Mouse (Mus musculus) megakaryocyte, embryonic 14.5 days (primary cell): Measurements from ENCODE around the gene Vmp1. TPM values are rescaled to one million over a fixed set of nuclear protein-coding genes. Genes with fewer than 3 reads are reported as not detected.
A peak's percentile ranks its signal among the peaks of the same experiment; 100 is the strongest.

ENCODE experiments used
- H3K27me3 ChIP-seq: replicated peaks from 2 replicates; pipeline ENCODE3; 2012; ENCODE audit warnings: inconsistent platforms
- H3K36me3 ChIP-seq: replicated peaks from 2 replicates; pipeline ENCODE3; 2012; ENCODE audit warnings: low read length, inconsistent platforms, mixed read lengths
- H3K4me1 ChIP-seq: 2 replicates; pipeline ENCODE4 v1.6.1; 2012; ENCODE audit warnings: inconsistent platforms
- H3K4me3 ChIP-seq: replicated peaks from 2 replicates; pipeline ENCODE3; 2012; ENCODE audit warnings: moderate library complexity, mild to moderate bottlenecking, inconsistent platforms
- H3K9me3 ChIP-seq: 2 replicates; pipeline ENCODE4 v1.6.1; 2012; ENCODE audit warnings: inconsistent platforms
- FLI1 ChIP-seq: IDR thresholded peaks from 2 replicates; pipeline ENCODE4 v1.6.1; 2012; ENCODE audit warnings: low read length, inconsistent platforms, mixed read lengths
- GATA1 ChIP-seq: IDR thresholded peaks from 3 replicates; pipeline ENCODE4 v1.6.1; 2012; ENCODE audit warnings: mixed read lengths, low read length, inconsistent platforms, borderline replicate concordance
- polyA plus RNA-seq: library from polyadenylated mRNA; stranded (reverse); fragments of >175 nt; gene quantifications from 2 replicates; pipeline ENCODE4 v1.2.3, GENCODE M21; 2012; ENCODE audit warnings: low replicate concordance; ENCODE audit not compliant: insufficient read depth

The Vmp1 gene
- polyA plus RNA-seq, 1 experiment = 25.4 TPM

DNA sequence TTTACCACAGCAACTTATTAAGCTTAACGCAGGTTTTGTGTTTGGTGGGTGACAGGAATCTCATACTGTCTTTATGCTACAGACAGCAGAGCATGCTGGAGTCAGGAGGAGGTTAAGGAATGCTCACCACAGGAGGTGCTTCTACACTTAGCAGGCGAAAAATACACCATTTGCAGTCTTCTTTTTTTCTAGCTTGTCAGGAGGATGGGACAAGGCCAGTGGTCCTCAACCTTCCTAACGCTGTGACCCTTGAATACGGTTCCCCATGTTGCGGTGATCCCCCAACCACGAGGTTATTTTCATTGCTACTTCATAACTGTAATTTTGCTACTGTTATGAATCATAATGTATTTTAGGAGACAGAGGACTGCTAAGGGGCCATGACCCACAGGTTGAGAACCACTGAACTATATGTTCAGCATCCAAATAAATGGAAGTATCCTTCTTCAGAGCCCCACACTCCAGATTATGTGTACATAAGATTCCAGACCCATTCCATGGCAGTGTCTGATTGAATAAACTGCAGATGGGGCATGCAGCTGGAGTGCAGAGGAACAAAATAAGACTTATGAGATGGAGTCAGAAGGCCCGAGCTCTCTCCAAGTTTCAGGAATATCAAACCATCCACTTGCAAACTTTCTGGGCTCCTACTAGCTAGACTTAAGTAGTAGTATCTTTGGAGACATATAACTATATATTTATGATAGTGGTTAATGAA, 100.9 kb downstream of the Vmp1 start:
- Histone ChIP-seq H3K9me3 (no peaks in the 10 kb centered on the region), H3K4me1 (peaks cover 61% of the 10 kb centered on the region)

DNA sequence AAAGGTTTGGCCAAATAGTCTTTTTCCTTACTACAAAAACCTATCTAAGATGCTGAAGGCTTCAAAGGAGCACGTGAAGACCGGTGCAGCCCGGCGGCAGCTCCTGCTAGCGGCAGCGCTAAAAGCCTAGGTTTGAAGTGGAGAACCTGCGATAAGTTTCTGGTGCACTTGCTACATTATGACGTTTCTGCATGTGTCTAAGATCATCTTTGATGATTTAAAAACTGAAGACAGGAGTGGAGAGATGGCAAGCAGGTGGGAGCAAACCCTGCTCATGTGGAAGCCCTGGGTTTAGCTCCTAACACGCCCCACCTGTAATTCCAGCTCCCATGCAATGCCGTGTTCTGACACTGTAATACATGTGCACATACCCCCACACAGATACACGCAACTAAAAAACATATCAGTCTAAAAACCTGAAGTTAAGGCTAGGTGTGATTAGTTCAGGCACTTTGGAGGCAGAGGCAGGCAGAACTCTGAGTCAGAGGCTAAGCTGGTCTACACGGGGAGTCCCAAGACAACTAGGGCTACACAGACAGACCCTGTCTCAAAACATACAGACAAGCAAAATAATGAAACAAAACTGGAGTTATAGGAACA, 101.6 kb downstream of the Vmp1 start:
- Histone ChIP-seq H3K4me1 (peaks cover 62% of the 10 kb centered on the region), H3K9me3 (no peaks in the 10 kb centered on the region), H3K4me3 (peak overlapping the region; percentile 91), H3K27me3 (no peaks in the 10 kb centered on the region), H3K36me3 (peaks cover 36% of the 10 kb centered on the region)
- TF ChIP-seq FLI1 (no peak), GATA1 (no peak)

More for the DNA sequence above, 100.9 kb downstream of the Vmp1 start:
- Histone ChIP-seq H3K4me3 (peak overlapping the region; percentile 91), H3K27me3 (no peaks in the 10 kb centered on the region), H3K36me3 (peaks cover 36% of the 10 kb centered on the region)
- TF ChIP-seq FLI1 = no peak
- TF ChIP-seq GATA1 = no peak

DNA sequence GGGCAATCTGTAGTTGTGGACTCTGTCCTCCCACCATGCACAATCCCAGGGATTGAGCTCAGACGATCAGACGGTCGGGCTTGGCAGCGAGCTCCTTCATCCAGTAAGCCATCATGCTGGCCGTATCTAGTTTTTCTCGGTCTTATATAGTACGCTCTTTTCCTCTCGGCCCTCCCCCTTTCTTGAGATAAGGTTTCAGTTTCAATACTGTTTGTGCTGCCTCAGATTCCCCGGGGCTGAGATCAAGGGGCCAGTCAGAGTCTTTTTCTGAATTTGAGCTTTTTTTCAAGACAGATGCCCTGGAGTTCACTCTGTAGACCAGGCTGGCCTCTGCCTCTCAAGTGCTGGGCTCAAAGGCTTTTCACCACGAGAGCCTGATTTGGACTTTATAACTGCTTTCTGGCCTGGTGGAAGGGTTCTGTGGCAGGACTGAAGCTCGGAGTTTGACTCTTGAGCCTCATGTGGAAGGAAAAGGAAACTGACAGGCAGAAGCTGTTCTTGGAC, 102.3 kb downstream of the Vmp1 start:
- peaks cover 36% of the 10 kb centered on the region for H3K36me3 ChIP-seq
- no peaks in the 10 kb centered on the region for H3K27me3 ChIP-seq
- TF ChIP-seq FLI1 = no peak
- TF ChIP-seq GATA1 = no peak
- H3K9me3 ChIP-seq = no peaks in the 10 kb centered on the region
- H3K4me1 ChIP-seq = peaks cover 69% of the 10 kb centered on the region
- peak overlapping the region; percentile 91 for H3K4me3 ChIP-seq

DNA sequence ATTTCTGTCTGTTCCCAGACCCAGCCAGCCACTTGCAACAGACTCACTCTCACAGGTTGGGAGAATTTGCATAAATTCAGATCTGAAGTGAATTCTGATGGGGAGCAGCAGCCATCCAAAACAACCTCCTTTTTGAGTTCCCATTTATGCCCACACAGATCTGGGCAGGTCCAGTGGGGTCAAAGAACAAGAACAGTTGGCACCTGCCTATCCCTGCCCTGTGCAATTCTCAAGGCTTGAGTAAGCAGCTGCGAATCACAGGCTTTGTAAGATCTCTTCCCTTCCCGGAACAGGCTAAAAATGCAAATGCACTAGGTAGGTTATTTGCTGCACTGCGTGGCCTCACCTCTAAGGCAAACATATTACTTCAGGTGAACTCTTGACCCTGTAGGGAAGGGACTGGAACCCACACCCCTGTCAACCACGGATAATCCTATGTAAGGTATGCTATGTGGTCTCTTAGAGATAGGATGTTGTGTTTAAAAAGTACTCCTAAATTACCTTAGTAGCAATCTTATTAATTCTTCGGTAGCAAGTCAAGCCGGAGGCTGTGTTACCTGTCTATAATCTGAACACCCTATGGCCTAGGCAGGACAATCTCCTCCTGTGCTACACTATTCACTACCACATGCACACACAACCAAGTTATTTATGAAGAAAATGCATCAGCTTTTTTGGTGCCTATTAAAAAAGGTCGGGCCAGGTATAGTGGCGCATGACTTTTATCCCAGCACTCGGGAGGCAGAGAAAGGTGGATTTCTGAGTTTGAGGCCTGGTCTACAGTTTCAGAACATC, 103.1 kb downstream of the Vmp1 start:
- peak overlapping the region; percentile 91 for H3K4me3 ChIP-seq
- no peak for TF ChIP-seq FLI1
- no peak for TF ChIP-seq GATA1
- no peaks in the 10 kb centered on the region for H3K27me3 ChIP-seq
- H3K36me3 ChIP-seq = peaks cover 33% of the 10 kb centered on the region
- no peaks in the 10 kb centered on the region for H3K9me3 ChIP-seq
- H3K4me1 ChIP-seq = peaks cover 77% of the 10 kb centered on the region

DNA sequence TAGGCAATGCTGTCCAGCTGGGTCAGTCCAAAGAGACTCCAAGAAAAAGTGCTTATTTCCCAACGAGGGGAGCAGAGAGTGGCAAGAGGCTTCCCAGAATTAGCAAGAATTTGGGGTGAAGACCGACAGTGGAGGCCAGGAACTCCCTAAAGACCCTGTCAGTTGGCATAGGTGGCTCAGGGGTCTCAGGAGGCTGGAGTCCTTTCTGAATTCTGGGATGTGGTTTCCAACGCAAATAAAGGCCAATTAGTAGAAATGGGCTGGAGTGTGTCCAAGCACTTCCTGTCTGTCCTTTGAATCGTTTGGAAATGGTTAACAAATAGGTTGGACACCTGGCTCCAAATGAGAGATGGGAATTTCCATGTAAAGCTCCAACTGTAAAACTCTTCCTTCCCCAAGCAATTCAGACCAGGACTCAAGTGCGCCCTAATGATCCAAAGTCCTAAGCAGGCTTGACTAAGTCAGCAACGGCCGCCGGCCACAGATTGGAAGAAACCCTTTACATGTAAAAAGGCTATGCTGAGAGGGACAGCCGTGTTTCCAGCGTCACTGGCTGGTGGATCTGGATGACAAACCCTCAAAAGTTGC, 103.8 kb downstream of the Vmp1 start:
- peaks cover 26% of the 10 kb centered on the region for H3K36me3 ChIP-seq
- no peak for TF ChIP-seq GATA1
- TF ChIP-seq FLI1 = no peak
- peak overlapping the region; percentile 23 for H3K4me3 ChIP-seq
- H3K27me3 ChIP-seq = no peaks in the 10 kb centered on the region
- H3K4me1 ChIP-seq = peaks cover 81% of the 10 kb centered on the region
- H3K9me3 ChIP-seq = no peaks in the 10 kb centered on the region

DNA sequence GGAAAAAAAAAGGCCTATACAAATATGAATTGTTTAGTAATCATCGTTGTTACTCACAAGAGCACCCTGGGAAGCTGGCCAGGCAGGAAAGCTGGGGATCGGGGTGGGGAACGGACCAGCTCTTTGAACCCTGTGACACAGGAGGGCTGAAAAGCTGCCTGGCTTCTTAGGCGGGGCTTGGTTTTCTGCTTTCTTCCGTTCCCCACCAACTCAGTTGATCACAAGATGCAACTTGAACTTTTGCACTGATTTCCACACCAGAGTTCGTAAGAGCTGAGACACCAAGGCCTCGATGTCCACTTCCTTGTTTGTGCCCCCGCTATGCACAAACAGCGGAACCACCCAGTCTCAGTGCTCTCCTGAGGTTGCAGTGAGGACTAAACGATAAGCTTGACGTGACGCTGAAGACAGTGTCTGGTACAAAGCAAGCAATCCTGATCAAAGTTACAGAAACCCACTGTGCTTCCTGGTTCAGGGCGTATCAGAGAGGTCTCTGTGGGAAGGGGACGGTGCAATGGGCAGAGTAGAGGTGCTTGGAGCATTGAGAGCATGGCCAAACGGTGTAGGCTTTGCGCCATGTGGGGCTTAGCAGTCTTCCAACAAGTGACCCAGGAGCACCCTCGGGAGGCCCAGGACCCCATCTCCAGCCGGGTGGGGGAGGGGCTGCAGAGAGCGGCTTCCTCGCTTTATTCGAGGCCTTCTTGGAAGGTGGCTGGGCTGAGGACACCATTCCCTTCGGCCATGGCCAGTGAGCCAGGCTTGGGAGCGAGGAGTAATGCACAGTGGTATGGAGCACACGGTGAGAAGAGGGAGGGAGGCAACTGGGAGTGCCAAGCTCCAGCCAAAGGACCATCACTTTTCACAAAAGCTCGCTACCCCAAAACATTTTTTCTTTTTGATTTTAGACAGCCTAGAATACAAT, 104.6 kb downstream of the Vmp1 start:
- TF ChIP-seq GATA1 (no peak), FLI1 (no peak)
- peak overlapping the region; percentile 60 for H3K4me3 ChIP-seq
- H3K36me3 ChIP-seq = peaks cover 19% of the 10 kb centered on the region
- H3K4me1 ChIP-seq = peaks cover 88% of the 10 kb centered on the region
- no peaks in the 10 kb centered on the region for H3K27me3 ChIP-seq
- H3K9me3 ChIP-seq = no peaks in the 10 kb centered on the region

DNA sequence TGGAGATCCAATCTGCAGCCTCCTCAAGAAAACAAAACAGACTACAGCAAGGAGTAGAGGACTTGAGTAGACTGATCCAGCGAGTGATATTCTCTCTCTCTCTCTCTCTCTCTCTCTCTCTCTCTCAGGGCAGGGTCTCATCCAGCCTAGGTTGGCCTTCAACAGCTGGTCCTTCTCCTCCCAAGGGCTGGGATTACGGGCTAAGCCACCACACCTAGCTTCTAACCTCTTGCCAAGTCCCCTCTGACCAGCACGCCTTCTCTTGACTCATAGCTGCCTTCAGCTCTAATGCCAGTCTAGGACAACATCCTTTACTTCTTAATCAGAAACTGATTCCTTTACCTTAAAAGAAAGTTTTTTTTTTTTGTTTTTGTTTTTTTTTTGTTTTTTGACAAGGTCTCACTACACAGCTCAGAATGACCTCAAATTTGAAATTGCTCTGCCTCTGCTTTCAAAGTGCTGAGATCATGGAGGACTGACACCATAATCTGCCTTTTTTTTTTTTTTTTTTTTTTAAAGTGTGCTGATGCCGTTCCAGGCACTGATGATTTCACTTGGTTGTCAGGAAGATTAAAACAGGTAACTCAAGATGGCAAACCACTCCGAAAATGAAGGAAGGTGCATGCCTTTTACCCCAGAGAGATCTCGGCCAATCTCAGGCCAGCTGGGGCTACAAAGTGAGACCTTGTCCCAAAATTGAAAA, 105.4 kb downstream of the Vmp1 start:
- no peak for TF ChIP-seq GATA1
- TF ChIP-seq FLI1 = no peak
- peaks cover 90% of the 10 kb centered on the region for H3K4me1 ChIP-seq

DNA sequence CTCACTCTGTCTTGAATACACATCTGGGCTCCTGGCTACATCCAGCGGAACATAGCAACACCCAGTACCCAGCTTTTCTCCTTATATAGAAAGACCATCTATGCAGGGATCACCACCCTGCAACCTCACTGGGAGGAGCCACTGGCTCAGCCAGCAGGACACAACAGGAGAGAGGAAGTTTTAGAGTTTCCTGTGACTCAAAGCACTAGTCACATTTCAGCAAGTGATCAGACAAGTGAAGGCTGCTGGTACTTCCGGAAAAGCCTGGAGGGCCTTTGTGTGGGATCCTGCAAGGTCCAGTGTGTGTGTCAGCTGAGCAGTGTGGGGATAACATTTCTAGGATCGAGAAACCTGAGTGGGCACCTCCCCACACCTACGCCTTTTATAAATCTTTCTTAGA, 106.4 kb downstream of the Vmp1 start:
- H3K27me3 ChIP-seq = no peaks in the 10 kb centered on the region
- peak overlapping the region; percentile 82 for H3K4me3 ChIP-seq
- H3K9me3 ChIP-seq = no peaks in the 10 kb centered on the region
- peaks cover 2% of the 10 kb centered on the region for H3K36me3 ChIP-seq
- TF ChIP-seq GATA1 (no peak), FLI1 (no peak)
- H3K4me1 ChIP-seq = peaks cover 82% of the 10 kb centered on the region

More for the DNA sequence above, 105.4 kb downstream of the Vmp1 start:
- H3K9me3 ChIP-seq = no peaks in the 10 kb centered on the region
- H3K27me3 ChIP-seq = no peaks in the 10 kb centered on the region
- H3K4me3 ChIP-seq = peak overlapping the region; percentile 82
- H3K36me3 ChIP-seq = peaks cover 12% of the 10 kb centered on the region
